Mouse (Mus musculus) brain, embryonic 18.5 days (tissue): ENCODE results near the gene Zfp961.
"Not testable (repeated sequence)": the region's sequence is repeated elsewhere in the genome, so short reads cannot be mapped to it uniquely, and the experiment has no call there.

Experiments used
- DNase-seq: peaks from one replicate; pipeline ENCODE4 v3.0.0-alpha.2; 2012; ENCODE audit warnings: low read depth, low spot score

Zfp961 gene

GRCm38 (mm10) chr8:72017339-72017738 lies 66.5 kb downstream of the Zfp961 start:
- DNase-seq: not testable (repeated sequence)

DNA sequence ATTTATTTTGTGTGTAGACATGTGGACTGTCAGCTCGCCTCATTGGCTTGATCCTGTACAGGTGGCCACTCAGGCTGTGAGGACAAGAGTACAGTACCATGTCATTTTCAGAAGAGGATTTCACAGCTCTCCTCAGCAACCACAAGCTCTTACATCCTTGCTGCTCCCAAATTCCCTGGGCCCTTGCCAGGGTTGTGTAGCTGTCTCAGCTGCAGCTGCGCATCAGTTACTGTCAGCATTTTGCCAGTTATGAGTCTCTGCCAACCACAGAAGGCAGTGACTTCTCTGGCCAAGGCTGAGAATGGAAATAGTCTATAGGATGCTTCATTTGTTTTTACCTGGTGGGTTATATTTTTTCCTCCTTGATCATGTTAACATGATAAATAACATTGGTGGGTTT lies 67.3 kb downstream of the Zfp961 start:
- no peak for DNase-seq

GRCm38 (mm10) chr8:72019022-72019421 lies 68.2 kb downstream of the Zfp961 start:
- not testable (repeated sequence) for DNase-seq

DNA sequence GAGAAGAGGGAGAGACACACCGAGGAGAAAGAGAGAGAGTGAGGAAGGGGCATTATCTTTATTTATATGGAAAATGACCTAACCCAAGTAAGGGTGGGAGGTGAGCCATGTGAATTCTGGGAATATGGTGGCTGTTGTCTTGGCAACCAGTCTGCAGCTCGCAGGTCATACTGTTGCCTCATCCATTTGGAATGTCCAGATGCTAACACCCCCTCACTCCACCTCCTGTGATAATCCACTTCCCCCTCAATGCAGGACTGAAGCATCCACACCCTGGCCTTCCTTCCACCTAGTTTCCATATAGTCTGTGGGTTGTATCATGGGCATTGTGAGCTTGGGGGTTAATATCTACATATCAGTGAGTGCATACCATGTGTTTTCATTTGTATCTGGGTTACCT lies 69.0 kb downstream of the Zfp961 start:
- DNase-seq: no peak

DNA sequence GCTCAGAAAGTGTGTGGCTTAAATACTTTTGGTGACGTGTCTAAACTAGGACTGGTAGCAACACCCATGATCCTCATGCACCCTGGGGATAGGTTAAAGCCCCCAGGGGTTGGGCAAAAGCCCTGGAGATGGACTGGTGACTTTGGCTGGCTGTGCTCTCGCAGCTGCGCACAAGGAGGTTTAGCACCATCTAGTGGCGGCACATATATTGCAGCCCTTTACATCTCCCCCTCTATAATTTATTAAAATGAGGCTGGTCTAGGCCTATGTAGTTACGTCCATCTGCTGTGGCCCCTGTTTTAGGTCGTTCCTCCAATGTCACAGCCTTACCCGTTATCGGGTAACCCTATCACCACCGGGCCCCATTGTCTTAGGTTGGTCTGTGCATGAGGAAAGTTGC lies 74.0 kb downstream of the Zfp961 start:
- DNase-seq: not testable (repeated sequence)

DNA sequence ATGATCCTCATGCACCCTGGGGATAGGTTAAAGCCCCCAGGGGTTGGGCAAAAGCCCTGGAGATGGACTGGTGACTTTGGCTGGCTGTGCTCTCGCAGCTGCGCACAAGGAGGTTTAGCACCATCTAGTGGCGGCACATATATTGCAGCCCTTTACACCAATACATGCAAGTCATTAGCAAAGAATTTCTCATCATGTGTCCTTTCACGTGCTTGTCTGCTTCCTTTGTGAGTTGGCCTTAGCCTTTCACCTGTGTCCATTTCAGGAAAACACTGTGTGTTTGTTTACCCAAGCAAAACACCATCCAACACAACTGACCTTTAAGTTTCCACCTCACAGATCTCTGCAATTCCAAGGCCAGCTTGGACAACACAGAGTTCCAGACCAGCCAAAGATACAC lies 82.1 kb downstream of the Zfp961 start:
- not testable (repeated sequence) for DNase-seq

GRCm38 (mm10) chr8:72040918-72041317 lies 90.1 kb downstream of the Zfp961 start, which contains the start of gene Olfr372:
TSS of gene Olfr372 (plus strand) at chr8:72041218.
- DNase-seq: not testable (repeated sequence)

DNA sequence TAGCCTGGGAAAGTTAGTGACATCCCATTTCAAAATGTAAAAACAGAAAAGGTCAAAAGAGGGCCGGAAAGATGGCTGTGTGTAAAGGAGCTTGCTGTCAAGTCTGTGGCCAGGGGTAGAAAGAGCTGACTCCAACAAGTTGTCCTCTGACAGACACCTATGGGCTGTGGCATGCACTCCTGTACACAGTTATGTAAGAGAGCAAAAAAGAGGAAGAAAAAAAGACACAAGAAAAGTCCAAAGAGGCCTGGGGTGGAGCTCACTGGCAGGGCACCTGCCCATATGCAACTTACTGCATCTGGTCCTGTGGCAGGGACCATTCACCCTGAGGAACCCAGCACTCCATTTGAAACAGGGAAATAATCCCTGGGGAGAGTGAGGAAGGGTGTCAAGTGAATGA lies 91.7 kb downstream of the Zfp961 start:
- no peak for DNase-seq
